Mouse (Mus musculus) ovary, adult 18-20 months (tissue): ENCODE results near the gene Thegl.

ENCODE experiments used
- DNase-seq: peaks from one replicate; pipeline ENCODE4 v3.0.0; 2022; ENCODE audit warnings: low spot score, mixed read lengths

Thegl gene

DNA sequence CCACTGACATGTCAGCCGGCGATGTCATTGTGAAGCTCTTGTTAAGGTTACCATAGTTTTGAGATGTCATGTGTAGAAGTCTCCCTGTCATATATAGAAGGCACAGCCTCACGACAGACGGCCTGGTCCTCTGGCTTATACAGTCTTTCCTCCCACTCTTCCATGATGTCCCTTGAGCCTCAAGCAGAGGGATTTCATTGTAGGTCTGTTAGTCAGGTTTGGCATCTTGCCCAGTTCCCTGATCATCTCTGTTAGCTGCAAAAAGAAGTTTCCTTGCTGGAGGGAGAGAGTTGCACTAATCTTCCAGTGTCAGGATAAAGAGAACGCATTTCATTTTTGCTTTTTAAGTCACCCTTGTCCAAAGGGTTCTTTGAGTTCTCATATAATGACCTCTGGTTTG is 36.8 kb downstream of the Thegl start:
- DNase-seq: no peak

DNA sequence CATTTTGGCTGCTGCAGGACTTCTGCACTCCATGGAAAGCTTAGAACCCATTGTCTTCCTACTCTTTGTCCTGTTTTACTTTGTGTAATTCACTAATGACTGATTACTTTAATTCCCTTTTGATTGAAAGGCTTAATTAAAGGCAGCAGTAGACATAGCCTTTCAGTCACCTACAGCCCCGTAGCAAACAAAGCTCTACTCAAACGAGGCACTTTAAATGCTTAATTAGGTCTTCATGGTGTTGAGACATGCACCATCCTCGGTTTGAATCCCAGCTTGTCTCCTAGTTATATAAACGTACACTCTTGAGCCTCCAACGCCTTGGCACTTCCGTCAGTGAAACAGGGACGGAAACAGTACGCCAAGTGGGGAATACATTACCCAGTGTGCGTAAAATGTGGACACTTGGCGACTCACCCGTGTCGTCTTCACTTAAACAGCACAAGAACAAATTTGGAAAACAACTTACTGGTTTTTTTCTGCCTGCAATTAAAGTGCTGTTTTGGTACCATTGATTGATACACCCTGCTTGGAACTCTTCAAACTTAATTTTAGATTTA is 41.1 kb downstream of the Thegl start:
- no peak for DNase-seq

DNA sequence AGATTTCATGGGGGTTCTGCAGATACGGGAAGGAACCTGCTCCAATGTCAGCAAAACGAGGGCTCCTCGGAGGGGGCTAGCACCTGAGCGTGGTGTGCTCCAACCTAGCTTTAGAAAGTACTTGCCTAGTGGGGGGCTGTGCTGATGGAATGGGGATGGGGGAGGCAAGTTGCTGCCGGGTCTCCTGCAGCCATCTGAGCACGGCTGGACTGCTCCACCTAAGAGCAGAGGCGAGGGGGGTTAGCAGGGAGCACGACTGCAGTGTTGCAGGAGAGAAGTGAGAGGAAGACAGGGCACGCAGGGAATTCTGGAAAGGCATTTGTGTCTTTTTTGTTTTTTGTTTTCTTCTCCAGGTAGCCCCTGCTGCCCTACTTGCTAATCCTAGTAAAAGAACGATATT is 44.5 kb downstream of the Thegl start:
- DNase-seq: no peak

DNA sequence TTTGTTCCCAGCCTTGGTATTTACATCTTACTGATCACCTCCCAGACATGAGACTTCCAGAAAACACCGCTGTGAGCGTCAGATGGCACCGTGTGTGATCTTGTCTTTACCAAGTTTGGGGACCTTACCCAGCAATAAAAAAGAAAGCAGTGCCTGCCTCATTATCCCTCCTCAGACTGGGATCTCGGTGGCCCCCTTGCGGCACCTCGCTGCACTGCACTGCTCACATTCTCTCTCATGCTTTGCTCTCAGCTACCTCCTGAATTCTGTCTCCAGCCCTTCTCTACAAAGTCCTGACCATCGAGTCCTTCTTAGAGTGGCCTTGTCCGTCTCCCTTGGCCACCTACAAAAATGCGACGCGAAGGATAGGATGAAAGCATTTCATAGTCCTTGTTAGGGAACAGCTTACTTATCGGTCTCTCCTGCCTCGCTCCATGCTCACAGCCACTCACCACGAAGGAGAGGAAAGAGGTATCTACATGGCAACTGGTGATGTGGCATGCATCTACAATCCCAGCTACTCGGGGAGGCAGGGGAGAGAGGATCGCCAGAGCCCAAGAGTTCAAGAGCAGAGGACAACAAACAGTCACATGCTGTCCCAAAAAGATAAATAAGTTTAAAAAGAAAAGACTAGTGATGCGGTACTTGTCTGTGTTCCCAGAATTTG is 45.7 kb downstream of the Thegl start:
- DNase-seq: no peak

DNA sequence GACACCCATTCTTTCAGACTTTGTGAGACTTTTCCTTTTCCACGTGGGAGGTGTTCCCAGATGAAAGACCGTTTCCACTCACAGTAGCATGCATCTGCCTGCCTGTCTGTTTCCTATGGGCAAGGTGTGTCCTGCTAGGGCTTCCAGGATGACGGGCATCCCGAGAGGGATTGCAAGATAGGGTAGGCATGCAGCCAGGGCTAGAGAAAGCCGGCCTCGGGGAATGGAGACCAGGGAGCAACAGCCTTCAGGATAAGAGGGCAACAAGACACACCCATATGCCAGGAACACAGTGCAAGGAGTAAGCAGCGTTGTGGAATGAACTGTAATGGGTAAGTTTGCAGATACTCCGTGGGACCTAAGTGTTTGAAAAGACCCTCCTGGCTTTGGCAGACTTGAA is 51.5 kb downstream of the Thegl start:
- DNase-seq: no peak

DNA sequence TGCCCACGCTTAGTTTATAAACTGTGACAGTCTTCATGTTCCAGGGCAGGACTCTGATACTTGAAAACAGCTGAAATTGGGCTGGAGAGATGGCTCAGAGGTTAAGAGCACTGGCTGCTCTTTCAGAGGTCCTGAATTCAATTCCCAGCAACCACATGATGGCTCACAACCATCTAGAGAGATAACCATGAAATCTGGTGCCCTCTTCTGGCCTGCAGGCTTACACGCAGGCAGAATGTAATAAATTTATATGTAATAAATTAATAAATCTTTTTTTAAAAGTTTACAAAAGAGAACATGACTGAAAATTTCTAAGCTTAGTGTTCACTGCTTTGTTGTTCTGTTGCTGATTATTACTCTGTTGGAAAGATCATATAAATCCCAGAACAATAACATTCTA is 55.2 kb downstream of the Thegl start:
- DNase-seq: no peak

DNA sequence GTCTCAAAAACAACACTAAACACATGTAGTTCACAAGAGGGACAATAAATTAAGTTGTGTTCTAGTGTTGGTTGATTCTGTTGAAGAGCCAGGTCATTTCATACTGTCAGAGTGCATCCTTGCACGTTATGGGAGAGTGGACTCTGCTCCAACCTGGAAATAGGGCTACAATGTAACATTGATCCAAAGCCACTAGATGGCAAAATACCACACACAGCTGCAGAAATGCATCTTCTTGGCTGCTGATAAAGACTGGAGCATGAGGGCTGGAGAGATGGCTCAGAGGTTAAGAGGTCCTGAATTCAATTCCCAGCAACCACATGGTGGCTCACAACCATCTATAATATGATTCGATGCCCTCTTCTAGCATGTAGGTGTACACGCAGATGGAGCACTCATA is 55.8 kb downstream of the Thegl start:
- DNase-seq: no peak

DNA sequence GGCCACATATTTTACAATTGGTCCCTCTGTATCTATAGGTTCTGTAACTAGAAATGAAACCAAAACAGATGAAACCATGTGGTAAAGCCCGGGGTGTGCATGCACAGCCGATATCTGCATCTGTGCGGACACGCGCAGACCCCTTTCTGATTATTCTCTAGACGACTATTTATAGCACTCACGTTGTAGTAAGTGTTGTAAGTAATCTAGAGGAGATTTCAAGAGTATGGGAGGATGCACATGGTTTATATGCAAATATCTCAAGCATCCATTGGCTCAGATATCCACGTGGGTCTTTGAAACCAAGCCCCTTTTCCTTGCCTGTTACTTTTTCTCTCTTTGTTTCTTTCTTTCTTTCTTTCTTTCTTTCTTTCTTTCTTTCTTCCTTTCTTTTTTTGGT is 58.0 kb downstream of the Thegl start:
- DNase-seq: no peak

DNA sequence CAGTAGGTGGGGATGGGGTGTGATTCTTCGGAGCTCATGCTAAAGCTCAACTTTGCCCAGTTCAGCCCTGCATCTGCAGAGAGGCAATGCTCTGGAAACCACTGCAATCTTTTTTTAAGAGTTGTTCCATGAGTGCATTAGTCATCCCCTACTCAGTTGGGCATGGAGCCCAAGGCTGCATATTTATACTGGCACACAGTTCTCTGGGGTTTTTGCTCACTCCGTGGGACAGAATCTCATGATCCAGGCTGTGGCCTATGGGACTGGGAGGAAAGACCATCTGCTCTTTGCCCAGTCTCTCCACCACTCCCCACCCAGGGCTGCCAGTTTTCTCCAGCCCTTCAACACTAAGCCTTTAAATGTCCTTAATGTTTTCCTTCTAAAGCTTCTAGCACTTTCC is 59.1 kb downstream of the Thegl start:
- DNase-seq: peak; percentile 63

DNA sequence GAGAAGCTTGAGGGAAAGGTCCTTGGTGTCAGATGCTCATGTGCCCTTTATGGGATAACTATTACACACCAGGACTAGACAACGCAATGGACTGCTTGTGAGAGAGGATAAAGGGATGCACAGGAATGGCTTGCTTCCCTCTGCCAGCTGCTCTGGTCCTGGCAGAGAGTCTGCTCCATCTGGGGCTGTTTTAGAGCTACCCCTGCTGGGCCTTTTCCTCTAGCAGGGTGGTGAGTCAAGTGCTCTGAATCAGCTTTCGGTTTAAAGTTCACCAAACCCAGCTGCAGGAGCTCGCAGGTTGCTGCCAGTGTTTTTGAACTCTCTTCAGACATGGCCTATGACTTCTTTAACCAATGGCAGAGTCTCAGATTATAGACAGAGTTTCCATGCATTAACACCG is 60.1 kb downstream of the Thegl start:
- no peak for DNase-seq

DNA sequence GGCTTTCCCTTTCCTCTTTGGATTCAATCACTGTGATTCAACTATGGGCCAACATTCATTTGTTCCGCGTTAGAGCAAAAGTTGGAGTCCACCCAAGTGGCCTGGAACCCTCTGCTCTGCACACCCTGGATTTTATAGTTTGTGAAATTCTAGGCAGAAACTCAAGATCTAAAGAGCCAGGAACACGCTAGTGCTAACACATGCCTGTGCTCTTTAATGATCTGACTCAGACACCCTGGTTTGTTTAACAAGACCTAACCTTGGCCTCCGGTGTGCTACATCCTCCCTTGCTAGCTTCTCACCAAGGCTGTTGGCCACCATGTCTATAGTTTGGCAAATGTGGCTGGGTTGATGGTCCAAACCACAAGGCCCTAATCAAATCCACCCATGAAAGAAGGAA is 64.9 kb downstream of the Thegl start:
- peak; percentile 9 for DNase-seq

DNA sequence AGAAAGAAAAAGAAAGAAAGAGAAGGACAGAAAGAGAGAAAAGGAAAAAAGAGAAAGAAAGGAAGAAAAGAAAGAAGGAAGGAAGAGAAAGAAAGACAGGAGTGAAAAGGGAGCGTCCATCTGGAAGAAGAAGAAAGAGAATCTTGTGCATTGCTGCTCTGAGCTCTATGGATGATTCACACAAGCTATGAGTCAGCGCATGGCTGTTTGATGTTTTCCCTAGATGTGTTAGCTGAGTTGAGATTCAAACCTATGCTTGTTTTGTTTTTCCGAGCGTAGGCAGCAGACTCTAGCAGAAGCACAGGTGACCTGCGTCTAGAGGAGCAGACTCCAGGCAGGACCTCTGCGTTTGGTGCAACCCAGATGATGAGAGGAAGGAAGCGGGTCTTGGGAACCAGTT is 66.9 kb downstream of the Thegl start:
- no peak for DNase-seq

DNA sequence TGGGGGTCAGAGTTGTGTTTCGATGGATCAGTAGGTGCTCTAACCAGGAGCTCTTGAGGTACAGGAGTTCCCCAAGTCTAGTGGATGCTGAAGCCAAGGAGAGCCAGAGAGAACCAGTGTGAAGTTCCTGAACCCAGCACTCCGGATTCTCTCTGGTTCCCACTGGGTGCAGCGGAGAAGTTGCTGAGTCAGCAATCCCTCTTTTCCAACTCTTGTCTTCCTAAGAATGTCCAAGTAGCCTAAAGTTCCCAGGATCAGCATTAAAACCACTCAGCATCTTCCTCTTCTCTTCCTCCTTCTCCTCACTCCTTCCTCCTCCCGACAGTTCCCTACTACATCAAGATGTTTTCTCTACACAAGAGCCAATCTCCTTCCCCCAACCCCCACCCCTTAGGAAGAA is 68.6 kb downstream of the Thegl start:
- no peak for DNase-seq

DNA sequence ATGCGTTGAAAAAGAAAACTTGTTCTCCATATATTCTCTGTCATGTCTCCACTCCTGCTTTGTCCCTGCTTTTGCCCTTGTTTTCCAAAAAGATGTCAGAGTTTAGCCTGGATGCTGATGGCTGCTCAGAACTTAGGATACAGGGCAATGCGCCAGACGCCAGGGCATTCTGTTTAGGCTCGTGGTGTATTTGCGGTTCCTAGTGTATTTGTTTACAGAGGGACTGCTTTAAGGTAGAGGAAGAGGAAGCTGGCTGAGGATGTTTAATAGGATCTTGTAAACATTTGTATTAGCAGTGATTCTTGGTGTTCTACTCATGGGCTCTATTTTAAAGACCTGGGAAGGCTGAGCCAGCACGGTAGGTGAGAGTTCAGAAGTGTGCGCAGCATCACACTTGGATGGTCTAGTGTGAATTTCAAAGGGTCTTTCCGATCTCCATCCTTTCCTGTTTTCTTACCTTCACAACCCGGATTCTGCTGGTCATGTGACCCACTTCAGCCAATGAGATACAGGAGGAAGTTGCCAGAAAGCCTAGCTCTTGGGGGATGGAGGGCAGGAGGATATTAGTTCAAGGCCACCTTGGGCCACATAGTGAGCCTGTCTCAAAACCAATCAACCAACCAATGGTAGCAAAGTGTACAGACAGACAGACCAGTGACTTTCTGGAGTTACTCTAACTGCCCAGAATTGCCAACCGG is 70.1 kb downstream of the Thegl start:
- DNase-seq: no peak

DNA sequence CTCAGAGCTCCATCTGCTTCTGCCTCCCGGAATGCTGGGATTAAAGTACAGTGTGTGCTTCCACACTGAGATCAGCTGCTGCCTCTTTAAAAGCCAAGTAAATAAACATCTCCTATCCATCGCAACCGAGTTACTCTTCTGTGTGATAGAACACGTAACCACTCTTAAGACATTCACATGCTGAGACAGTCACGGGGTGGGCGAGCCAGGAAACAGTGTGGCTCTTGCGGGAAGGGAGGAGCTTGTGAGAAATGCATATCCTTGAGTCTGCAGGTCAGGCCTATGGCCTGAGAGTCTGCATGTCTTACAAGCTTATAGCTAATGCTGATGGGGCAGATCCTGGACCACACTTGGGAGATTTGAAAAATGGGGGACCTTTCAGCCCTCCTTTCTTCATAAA is 70.7 kb downstream of the Thegl start:
- DNase-seq: no peak

DNA sequence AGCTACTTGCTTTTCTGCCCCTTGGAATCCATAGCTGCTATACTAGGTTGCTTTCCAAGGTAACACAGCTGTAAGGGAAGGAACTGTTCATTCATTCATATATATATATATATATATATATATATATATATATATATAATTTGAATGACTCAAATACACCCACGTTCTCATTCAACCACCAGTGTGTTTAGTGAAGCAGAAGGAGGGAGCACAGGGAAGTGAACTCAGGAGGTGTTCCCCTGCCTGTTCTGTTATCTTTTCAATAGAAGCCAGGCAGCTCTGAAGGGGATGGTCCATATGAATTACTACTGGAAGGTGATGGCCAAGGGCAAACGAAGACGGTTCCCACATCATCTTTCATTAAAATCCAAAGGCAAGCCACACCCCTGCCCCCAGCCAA is 71.3 kb downstream of the Thegl start:
- no peak for DNase-seq

DNA sequence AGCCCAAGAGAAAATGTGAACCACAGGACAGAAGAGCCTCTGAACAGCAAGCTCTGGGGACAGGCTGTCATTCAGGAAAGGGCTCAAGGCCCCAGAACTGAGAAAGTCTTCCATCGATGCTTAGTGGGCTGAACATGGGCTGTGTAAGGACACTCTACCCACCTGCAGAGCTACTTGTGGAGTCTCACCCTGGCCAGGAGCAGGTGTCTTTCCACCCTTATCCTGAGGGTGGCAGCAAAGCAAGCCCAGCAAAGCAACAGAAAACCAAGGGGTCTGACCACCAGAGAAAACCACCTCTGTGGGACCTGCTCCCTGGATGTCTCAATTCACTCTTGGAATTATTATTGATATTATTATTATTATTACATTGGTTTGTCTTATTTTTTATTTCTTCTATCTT is 73.5 kb downstream of the Thegl start:
- no peak for DNase-seq

DNA sequence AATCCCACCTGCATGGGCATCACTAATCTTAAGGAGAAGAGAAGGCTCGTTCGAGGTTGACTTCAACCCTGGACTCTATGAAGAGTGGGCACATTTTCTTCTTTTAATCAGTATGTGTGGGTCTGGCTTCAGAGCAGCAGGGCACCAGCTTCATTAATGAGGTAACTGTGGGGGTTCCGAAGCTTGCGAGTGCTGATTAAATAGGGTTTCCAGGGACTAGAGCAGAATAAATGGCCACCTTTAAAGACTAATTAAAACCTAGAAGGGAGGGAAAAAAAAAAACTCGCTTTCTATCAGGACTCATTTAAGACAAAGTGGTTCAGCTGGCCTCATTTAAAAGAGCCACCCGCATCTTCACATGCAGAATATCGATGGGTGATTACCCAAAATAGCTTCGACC is 74.1 kb downstream of the Thegl start:
- no peak for DNase-seq

DNA sequence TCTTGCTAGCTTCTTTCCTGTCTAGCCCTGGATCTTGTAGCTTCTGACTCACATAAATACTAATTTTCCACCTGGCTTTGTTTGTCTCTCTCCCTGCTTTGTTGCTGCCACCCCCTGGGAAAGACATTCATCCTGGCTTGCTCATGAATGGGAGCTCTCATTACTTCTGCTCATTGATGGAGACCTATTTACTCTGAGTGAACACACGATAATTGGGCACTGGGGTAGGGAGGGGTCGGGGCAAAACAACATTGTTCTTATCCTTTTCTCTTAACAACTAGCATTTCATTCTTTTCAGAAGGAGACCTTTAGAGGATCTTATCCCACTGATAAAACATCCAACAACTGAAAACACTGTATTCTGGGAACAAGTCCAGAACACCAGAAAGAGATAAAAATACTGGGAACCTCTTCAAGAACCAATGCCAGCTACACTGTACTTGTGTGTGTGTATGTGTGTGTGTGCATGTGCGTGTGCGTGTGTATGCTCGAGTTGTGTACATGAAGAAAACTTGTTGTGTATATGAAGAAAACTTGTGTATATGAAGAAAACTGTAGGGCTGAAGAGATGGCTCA is 74.8 kb downstream of the Thegl start:
- DNase-seq: peak; percentile 15

DNA sequence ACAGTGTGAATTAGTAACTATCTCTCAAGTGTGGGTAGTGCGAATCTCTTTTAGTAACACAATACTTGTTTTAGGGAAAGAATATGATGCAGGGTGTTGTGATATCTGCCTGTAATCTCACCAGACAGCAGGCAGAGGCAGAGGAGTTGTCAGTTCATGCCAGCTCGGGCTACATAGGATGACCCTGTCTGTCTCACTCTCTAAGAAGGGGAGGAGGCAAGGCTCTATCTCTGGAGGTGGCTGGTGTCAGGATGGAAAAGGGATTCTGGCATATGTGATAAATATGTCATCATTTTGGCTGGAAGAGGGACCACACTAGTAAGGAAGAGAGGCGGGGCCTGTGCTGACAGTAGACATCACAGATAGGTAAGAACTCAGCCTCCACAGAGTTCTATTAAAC is 76.1 kb downstream of the Thegl start:
- DNase-seq: no peak

DNA sequence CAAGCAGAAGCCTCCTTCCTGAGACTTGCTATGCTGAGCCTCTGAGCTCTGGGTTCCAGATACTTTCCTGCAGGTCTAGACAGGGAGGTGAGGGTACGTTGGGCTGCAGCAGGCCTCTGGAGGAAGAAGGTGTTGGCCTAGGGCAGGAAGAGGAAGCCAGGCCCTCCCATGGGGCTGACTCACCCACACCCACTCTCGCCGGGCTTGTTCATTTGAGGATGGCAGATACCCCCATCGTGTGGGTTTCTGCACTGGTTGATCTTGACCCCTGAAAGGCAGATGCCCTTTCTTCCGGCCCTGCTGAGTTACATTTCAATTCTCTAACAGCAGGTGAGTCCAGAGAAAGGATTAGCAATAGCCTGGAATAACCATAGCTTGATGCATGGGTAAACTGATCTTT is 76.7 kb downstream of the Thegl start:
- DNase-seq: no peak

DNA sequence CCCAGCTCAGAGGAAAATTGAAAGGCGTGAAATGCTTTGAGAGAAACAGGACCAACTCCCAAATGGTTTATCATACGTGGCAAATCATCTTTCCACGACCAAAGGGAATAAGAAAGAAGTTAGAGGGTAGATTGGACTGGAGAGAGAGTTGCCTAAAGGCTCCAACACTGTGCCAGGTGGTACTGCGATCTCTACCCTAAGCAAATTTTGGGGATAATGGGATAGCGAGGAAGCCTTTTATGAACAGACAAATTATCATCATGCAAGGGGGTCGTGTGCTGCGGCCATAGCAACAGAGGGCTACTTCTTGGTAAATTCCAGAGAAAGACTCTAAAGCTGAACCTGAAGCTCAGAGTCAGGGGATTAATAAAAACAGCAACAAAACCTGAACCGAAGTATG is 78.1 kb downstream of the Thegl start:
- no peak for DNase-seq
